Mouse (Mus musculus) heart, adult 2 months (tissue): ENCODE measurements at regions not wholly inside any gene's neighbourhood (a gene's known extent, or its start where the extent isn't known, plus 50 kb on each side); places are given as distances from the start of the nearest gene placed in this dataset.

Experiments
- CTCF ChIP-seq: fragments of 200-600 bp; IDR thresholded peaks from 2 replicates; pipeline ENCODE4 v1.8.1; 2022; ENCODE audit warnings: antibody characterized with exemption, mild to moderate bottlenecking, moderate library complexity
- EP300 ChIP-seq: fragments of 200-500 bp; IDR thresholded peaks from 2 replicates; pipeline ENCODE4 v1.6.1; 2011; ENCODE audit warnings: low read depth, low read length, control low read depth; ENCODE audit not compliant: insufficient read depth
- POLR2A ChIP-seq: fragments of 200-500 bp; IDR thresholded peaks from 2 replicates; pipeline ENCODE4 v1.6.1; 2011; ENCODE audit warnings: mild to moderate bottlenecking, low read depth, low read length, control low read depth; ENCODE audit not compliant: insufficient read depth

GRCm38 (mm10) chr10:53482919-53483318, 103.2 kb upstream of the Cep85l start:
- TF ChIP-seq CTCF, result no peak
- TF ChIP-seq POLR2A, result no peak
- TF ChIP-seq EP300, result no peak
